Mouse (Mus musculus) Patski (cell line): Measurements from ENCODE around the gene Txk. TPM values are rescaled to one million over a fixed set of nuclear protein-coding genes. Genes with fewer than 3 reads are reported as not detected.
A peak's percentile ranks its signal among the peaks of the same experiment; 100 is the strongest.

Source experiments
- ATAC-seq: fragments of 100-300 bp; one replicate; pipeline ENCODE4 v1.8.0; 2021
- CTCF ChIA-PET: fragments of 350-600 bp; sonication (Branson Sonifier 250); formaldehyde crosslinking; loops from one replicate; lab custom pipeline; 2022; ENCODE audit warnings: inconsistent platforms; lab: Charles Lee
- POLR2A ChIA-PET: fragments of 350-600 bp; sonication (Branson Sonifier 250); formaldehyde crosslinking; loops from one replicate; lab custom pipeline; 2022; ENCODE audit warnings: antibody characterized with exemption, inconsistent platforms; lab: Charles Lee
- DNase-seq: peaks from one replicate; pipeline ENCODE4 v3.0.0-alpha.2; 2011; ENCODE audit warnings: low read depth, low spot score
- H3K27me3 ChIP-seq: fragments of 371-371 bp; one replicate; pipeline ENCODE4 v1.5.1; 2021
- CTCF ChIP-seq: fragments of 100-300 bp; IDR thresholded peaks from one replicate; pipeline ENCODE4 v1.5.1; 2021
- in situ Hi-C: fragments of 300-500 bp; cut with MboI; formaldehyde crosslinking; loops from 3 replicates; pipeline ENCODE4 v1.11.1; 2018; ENCODE audit warnings: low pct_unique_long_range_greater_than_20kb, mixed read lengths
- polyA plus RNA-seq: library from polyadenylated mRNA; unstranded; gene quantifications from one replicate; pipeline ENCODE4 v1.2.3, GENCODE M21; 2021

The Txk gene
- polyA plus RNA-seq, 1 experiment from 2014 or later: 0.09 TPM

DNA sequence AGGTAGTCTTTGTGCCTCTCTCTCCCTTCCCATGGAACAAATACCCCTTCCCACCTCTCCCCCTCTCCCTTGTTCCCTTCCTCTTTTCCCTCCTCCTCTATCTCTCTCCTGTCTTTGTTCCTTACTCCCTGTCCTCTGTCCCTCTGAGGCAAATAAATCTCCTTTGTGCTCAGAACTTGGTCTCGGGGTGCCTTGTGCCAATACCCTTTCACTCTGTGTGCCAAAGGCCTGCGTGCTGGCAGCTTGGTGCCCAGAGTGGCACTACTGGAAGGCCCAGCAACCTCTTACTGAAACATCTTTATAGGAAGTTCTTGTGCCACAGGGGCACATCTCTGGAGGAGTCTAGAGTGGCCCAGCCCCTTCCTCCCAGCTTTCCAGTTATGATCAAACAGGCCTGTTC lies 24.0 kb upstream of the Txk start:
- CTCF ChIA-PET: no interaction called here
- ATAC-seq (no peak), DNase-seq (no peak)
- no peaks in the 10 kb centered on the region for H3K27me3 ChIP-seq
- in situ Hi-C loops: no loop called here
- no peak for TF ChIP-seq CTCF
- POLR2A ChIA-PET: interaction anchor here (0.6 kb wide), 1 partner anchor 66 kb away, joined by 3 read pairs; no protein-coding TSS in a partner anchor

- ATAC-seq: no peak
- CTCF ChIA-PET: interaction anchor here (1.0 to 1.5 kb wide), 2 partner anchors 8 to 12 kb away, joined by 3 to 5 read pairs; no protein-coding TSS in a partner anchor
- H3K27me3 ChIP-seq: no peaks in the 10 kb centered on the region
- POLR2A ChIA-PET: interaction anchor here (0.6 kb wide), 1 partner anchor 66 kb away, joined by 3 read pairs; no protein-coding TSS in a partner anchor
- in situ Hi-C loops: no loop called here
- DNase-seq: no peak
- TF ChIP-seq CTCF: no peak
These were observed 23.6 kb upstream of the Txk start for GRCm38 (mm10) chr5:72776127-72776526.

DNA sequence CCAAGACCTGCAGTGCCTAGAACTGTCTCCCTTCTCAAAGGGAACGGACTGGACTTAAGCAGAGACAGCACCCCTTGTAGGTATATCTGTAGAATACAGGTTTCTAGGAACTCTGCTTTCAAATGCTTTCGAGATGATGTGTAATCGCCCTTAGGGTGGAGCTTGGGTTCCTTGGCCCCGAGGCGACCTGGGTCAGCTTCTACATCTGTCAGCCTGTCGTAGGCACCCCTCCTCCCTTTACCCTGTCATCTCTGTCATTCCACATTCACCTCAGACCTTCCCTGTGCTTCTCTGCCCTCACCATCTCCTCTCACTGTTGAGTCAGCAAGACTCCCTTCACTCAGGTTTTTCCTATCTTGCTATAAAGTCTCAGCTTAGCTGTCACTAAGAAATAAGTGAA lies 17.3 kb upstream of the Txk start:
- CTCF ChIA-PET: interaction anchor here (1.0 to 1.8 kb wide), 2 partner anchors 11 to 15 kb away, joined by 4 read pairs; no protein-coding TSS in a partner anchor
- POLR2A ChIA-PET: no interaction called here
- no peak for TF ChIP-seq CTCF
- ATAC-seq (no peak), DNase-seq (no peak)
- no peaks in the 10 kb centered on the region for H3K27me3 ChIP-seq
- in situ Hi-C loops: no loop called here

DNA sequence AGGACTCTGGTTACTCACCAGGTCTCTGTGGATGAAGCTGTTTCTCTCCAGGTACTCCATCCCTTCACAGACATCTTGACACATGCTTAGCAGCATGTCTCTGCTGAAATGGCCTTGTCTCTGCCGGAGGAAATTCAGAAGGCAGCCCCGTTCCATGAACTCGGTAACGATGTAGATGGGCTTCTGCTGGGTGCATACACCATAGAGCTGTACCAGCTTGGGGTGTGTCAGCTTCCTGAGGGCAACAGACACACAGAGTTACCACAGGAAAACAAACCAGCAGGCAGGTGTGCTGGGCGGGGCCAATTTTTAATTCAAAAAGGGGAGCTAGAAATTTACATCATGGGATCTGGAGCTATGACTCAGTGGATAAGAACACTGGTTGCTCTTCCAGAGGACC lies 11.0 kb upstream of the Txk start:
- no peaks in the 10 kb centered on the region for H3K27me3 ChIP-seq
- no peak for TF ChIP-seq CTCF
- ChIA-PET CTCF (interaction anchor here (0.9 kb wide), 1 partner anchor 103 kb away, joined by 3 read pairs; no protein-coding TSS in a partner anchor), POLR2A (interaction anchor here (0.5 kb wide), 1 partner anchor 231 kb away, joined by 3 read pairs; no protein-coding TSS in a partner anchor)
- DNase-seq (no peak), ATAC-seq (no peak)
- in situ Hi-C loops: no loop called here

GRCm38 (mm10) chr5:72763025-72763424 lies 10.4 kb upstream of the Txk start:
- no peaks in the 10 kb centered on the region for H3K27me3 ChIP-seq
- in situ Hi-C loops: no loop called here
- DNase-seq (no peak), ATAC-seq (no peak)
- ChIA-PET CTCF (interaction anchor here (0.9 kb wide), 1 partner anchor 104 kb away, joined by 3 read pairs; no protein-coding TSS in a partner anchor), POLR2A (interaction anchor here (0.5 kb wide), 1 partner anchor 232 kb away, joined by 3 read pairs; no protein-coding TSS in a partner anchor)
- TF ChIP-seq CTCF: no peak

DNA sequence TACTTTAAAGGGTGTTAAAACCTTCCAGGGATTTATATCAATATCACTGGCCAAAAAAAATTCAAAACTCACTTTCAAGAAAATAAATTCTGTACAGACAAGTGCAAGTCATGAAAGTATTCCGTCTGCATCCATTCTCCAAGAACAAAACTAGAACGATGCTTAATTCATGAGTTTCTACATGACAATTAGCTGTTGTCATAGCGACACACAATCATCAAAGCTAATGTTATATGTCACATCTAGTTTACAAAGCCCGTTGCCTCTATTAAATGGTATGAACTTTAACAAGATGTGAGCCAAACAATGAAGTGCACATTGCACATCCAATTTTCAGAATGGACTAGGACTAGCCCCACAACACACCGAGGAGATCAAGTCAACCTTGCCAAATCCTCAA lies 9.2 kb upstream of the Txk start:
- no peak for DNase-seq
- TF ChIP-seq CTCF: no peak
- ChIA-PET POLR2A (interaction anchor here (0.6 kb wide), 1 partner anchor 33 kb away, joined by 3 read pairs; no protein-coding TSS in a partner anchor), CTCF (no interaction called here)
- H3K27me3 ChIP-seq: no peaks in the 10 kb centered on the region
- in situ Hi-C loops: no loop called here
- ATAC-seq: no peak

DNA sequence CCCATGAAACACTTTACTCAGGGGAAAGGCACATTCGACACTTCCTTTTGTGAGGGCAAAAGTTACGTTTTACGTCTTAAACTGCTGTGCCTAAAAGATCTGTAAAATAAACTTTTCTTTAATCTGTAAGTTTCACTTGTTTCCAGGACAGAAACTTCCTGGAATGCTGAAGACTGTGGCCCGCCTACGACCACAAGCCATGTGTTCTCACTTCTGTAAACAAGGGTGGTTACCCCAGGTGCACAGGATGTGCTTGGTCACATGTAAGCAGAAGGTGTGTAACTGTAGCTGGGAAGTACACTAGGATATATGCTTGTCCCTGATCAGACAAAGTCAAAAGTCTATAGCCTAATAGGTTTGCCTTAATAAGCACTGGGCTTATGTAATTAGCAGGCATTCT lies 8.7 kb upstream of the Txk start:
- in situ Hi-C loops: no loop called here
- ATAC-seq: no peak
- H3K27me3 ChIP-seq: no peaks in the 10 kb centered on the region
- no peak for TF ChIP-seq CTCF
- ChIA-PET POLR2A (interaction anchor here (0.6 kb wide), 1 partner anchor 32 kb away, joined by 3 read pairs; no protein-coding TSS in a partner anchor), CTCF (interaction anchor here (1.1 kb wide), 1 partner anchor 13 kb away, joined by 3 read pairs; no protein-coding TSS in a partner anchor)
- DNase-seq: no peak

DNA sequence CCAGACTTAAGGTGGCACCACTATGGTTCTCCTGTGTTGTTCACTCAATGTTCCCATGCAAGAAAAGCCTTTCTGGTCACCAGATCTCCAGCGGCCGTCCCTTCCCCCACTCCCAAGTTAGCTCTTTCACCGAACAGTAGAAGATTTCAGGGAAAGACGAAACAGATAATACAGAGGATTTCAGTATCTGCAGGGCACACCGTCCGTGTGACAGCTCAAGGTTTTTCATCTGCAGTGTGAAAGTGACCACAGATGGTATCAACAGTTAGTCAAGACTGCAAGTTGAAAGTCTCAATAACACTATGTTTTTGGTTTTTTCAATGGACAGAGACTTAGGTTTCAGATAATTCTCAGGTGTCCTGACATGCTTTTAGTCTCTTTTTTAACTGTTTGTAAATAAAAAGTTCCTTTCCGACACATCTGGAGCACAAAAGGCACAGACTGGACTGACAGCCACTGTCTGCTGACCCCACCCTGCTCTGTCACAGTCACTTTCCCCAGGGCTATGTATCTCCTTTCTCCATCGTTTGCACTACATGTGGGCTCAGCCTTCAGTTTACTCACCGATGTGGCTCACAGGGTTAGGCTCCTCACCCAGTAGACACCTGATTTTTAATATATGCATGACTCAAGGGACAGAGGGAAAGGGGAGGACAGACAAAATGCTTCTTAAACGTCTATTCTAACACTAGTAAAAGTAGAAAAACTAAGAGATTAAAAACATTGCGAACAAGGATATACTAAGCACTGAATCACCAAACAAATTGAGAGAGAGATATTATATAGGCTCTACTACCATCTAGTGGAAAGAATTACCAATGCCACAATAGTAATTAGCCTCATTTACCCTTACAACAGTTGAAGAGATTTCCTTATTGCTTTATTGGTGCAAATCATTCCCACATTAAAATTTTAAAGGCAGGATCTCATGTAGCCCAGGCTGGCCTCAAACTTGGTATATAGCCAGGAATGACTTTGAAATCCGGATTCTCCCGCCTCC lies 6.6 kb upstream of the Txk start:
- CTCF ChIA-PET: interaction anchor here (1.1 to 1.7 kb wide), 7 partner anchors 11 to 408 kb away, joined by 3 to 5 read pairs (median 4); no protein-coding TSS in a partner anchor
- DNase-seq (no peak), ATAC-seq (peak; percentile 62)
- POLR2A ChIA-PET: no interaction called here
- H3K27me3 ChIP-seq: no peaks in the 10 kb centered on the region
- in situ Hi-C loops: no loop called here
- peak; percentile 53 for TF ChIP-seq CTCF

DNA sequence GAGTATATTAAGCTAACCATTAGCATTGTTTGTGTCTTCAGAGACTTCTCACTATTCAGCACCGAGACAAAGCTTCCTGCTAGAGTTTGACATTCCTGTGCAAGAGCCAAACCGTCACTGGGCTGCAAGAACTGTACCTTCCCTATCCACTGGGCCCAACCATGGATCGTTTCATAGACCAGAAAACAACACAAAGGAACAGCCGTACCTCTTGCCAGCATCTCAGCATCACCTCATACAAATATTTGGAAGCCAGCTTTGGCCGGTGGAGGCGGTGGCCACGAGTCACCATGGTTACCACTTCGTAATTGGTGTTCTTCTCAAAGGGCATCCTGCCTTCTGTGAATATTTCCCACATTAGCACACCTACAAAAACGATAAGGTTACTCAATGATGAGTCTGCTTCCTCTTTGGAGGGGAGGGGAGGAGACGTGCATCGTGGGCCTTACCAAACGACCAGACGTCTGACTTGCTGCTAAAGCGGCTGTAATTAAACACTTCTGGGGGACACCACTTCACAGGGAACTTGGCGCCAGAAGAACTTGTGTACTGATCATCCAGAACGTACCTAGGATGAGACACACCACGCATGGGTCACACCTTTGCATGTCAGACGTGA lies 4.7 kb upstream of the Txk start:
- ChIA-PET CTCF (interaction anchor here (1.0 to 1.7 kb wide), 7 partner anchors 9 to 406 kb away, joined by 3 to 5 read pairs (median 3); no protein-coding TSS in a partner anchor), POLR2A (interaction anchor here (1.1 kb wide), 1 partner anchor 405 kb away, joined by 3 read pairs; no protein-coding TSS in a partner anchor)
- no peak for ATAC-seq
- in situ Hi-C loops: no loop called here
- no peak for TF ChIP-seq CTCF
- no peaks in the 10 kb centered on the region for H3K27me3 ChIP-seq
- no peak for DNase-seq

DNA sequence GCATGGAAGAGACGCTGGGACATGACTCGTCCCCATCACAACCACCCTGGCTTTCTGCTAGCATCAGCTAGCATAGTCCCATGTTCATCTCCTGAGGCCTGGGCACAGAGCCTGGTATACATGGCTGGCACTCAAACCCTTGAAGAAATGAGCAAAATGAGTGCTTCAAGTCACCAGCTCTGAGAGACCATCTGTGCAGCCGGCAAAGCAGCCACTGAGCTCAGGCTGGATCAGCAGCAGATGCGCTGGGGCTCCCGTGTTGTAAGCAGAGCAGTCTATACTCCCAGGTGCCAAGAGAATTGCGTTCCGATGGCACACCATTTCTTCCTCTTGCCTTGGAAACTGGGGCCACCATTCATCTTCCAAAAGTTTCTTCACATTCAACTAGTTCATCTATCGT lies 3.4 kb upstream of the Txk start:
- in situ Hi-C loops: no loop called here
- H3K27me3 ChIP-seq: no peaks in the 10 kb centered on the region
- TF ChIP-seq CTCF: no peak
- DNase-seq: no peak
- ChIA-PET POLR2A (interaction anchor here (1.1 kb wide), 1 partner anchor 403 kb away, joined by 3 read pairs; no protein-coding TSS in a partner anchor), CTCF (interaction anchor here (1.4 to 1.7 kb wide), 2 partner anchors 19 to 25 kb away, joined by 3 read pairs; no protein-coding TSS in a partner anchor)
- ATAC-seq: no peak
